Mouse (Mus musculus) embryonic fibroblast, embryonic 13.5 days (primary cell): ENCODE results near the gene Cdh13.

ENCODE experiments used
- CTCF ChIP-seq: IDR thresholded peaks from 2 replicates; pipeline ENCODE4 v1.5.1; 2011; ENCODE audit warnings: mild to moderate bottlenecking, control low read depth, low read length, moderate library complexity, borderline replicate concordance; ENCODE audit not compliant: insufficient read depth
- POLR2A ChIP-seq: IDR thresholded peaks from 2 replicates; pipeline ENCODE4 v1.6.1; 2011; ENCODE audit warnings: low read depth, mild to moderate bottlenecking, control low read depth, low read length, moderate library complexity

GRCm38 (mm10) chr8:118343267-118343666, 59.7 kb downstream of the Cdh13 start:
- TF ChIP-seq POLR2A (no peak), CTCF (no peak)
